Mouse (Mus musculus): ENCODE results near the gene Ankle1. TPM values are rescaled to one million over a fixed set of nuclear protein-coding genes. Genes with fewer than 3 reads are reported as not detected.

Gene Ankle1
- total and polyA plus RNA-seq, 3 experiments: 0.31 TPM; not detected in 2

- Histone ChIP-seq H3K4me3 (no peak overlapping the region), H3K27ac (no peak overlapping the region), H3K79me2 (replicated peaks; ENCODE audit: control insufficient read depth, insufficient read depth, low read length) (no peaks in the 10 kb centered on the region), H3K27me3 (ENCODE audit: control insufficient read depth, insufficient read depth, low read length) (no peaks in the 10 kb centered on the region), H3K4me1 (ENCODE audit: control insufficient read depth, insufficient read depth, low read length) (no peaks in the 10 kb centered on the region), H3K36me3 (ENCODE audit: control insufficient read depth, insufficient read depth, low read length) (no peaks in the 10 kb centered on the region), H3K9ac (ENCODE audit: low read depth, low read length) (no peak overlapping the region)
- WGBS: under 1% methylated on average over 7 of the region's 7 CpGs
- no peak for TF ChIP-seq POLR2A (IDR thresholded peaks at IDR 0.05; ENCODE audit: insufficient read depth, low read depth, low read length)
- peak; percentile 91 for TF ChIP-seq CTCF (IDR thresholded peaks at IDR 0.05)
- DNase-seq: no peak
- intact Hi-C loops (cut with DNase I): loop anchor here (1.0 to 2.0 kb wide), 5 partner anchors 22 to 289 kb away; partner anchors contain the start of genes Abhd8 and Gtpbp3
These were observed 35.6 kb downstream of the Ankle1 start for GRCm38 (mm10) chr8:71441404-71441803.

- Histone ChIP-seq H3K36me3 (ENCODE audit: control insufficient read depth, insufficient read depth, low read length) (no peaks in the 10 kb centered on the region), H3K27me3 (ENCODE audit: control insufficient read depth, insufficient read depth, low read length) (no peaks in the 10 kb centered on the region), H3K27ac (no peak overlapping the region), H3K4me3 (no peak overlapping the region), H3K4me1 (ENCODE audit: control insufficient read depth, insufficient read depth, low read length) (no peaks in the 10 kb centered on the region), H3K9ac (ENCODE audit: low read depth, low read length) (no peak overlapping the region), H3K79me2 (replicated peaks; ENCODE audit: control insufficient read depth, insufficient read depth, low read length) (no peaks in the 10 kb centered on the region)
- TF ChIP-seq EP300 (IDR thresholded peaks at IDR 0.05; ENCODE audit: insufficient read depth, low read depth, low read length) (no peak), POLR2A (IDR thresholded peaks at IDR 0.05; ENCODE audit: insufficient read depth, low read depth, low read length) (no peak), CTCF (IDR thresholded peaks at IDR 0.05) (no peak)
- 70% methylated on average over 7 of the region's 7 CpGs for WGBS
- no peak for DNase-seq
- intact Hi-C loops (cut with DNase I): no loop called here
These were observed 39.3 kb downstream of the Ankle1 start for GRCm38 (mm10) chr8:71445096-71445495.

GRCm38 (mm10) chr8:71451337-71451736 lies 45.5 kb downstream of the Ankle1 start:
- H3K27ac ChIP-seq: no peak overlapping the region
- H3K4me3 ChIP-seq: no peak overlapping the region
- H3K27me3 ChIP-seq (ENCODE audit: control insufficient read depth, insufficient read depth, low read length): no peaks in the 10 kb centered on the region
- no peak for DNase-seq
- H3K4me1 ChIP-seq (ENCODE audit: control insufficient read depth, insufficient read depth, low read length): no peaks in the 10 kb centered on the region
- H3K9ac ChIP-seq (ENCODE audit: low read depth, low read length): no peak overlapping the region
- no peaks in the 10 kb centered on the region for H3K36me3 ChIP-seq (ENCODE audit: control insufficient read depth, insufficient read depth, low read length)
- H3K79me2 ChIP-seq (replicated peaks; ENCODE audit: control insufficient read depth, insufficient read depth, low read length): no peaks in the 10 kb centered on the region
- intact Hi-C loops (cut with DNase I): no loop called here
- 75% methylated on average over 4 of the region's 4 CpGs for WGBS
- TF ChIP-seq EP300 (IDR thresholded peaks at IDR 0.05; ENCODE audit: insufficient read depth, low read depth, low read length): no peak
- TF ChIP-seq CTCF (IDR thresholded peaks at IDR 0.05): no peak
- no peak for TF ChIP-seq POLR2A (IDR thresholded peaks at IDR 0.05; ENCODE audit: insufficient read depth, low read depth, low read length)

- intact Hi-C loops (cut with DNase I): no loop called here
These were observed 46.0 kb downstream of the Ankle1 start for GRCm38 (mm10) chr8:71451777-71452176.

GRCm38 (mm10) chr8:71452669-71453068 lies 46.9 kb downstream of the Ankle1 start:
- 78% methylated on average over 2 of the region's 2 CpGs for WGBS
- Histone ChIP-seq H3K9ac (ENCODE audit: low read depth, low read length) (no peak overlapping the region), H3K4me1 (ENCODE audit: control insufficient read depth, insufficient read depth, low read length) (no peaks in the 10 kb centered on the region), H3K4me3 (no peak overlapping the region), H3K79me2 (replicated peaks; ENCODE audit: control insufficient read depth, insufficient read depth, low read length) (no peaks in the 10 kb centered on the region), H3K36me3 (ENCODE audit: control insufficient read depth, insufficient read depth, low read length) (no peaks in the 10 kb centered on the region), H3K27ac (no peak overlapping the region), H3K27me3 (ENCODE audit: control insufficient read depth, insufficient read depth, low read length) (no peaks in the 10 kb centered on the region)
- no peak for DNase-seq
- intact Hi-C loops (cut with DNase I): no loop called here
- TF ChIP-seq CTCF (IDR thresholded peaks at IDR 0.05): no peak
- no peak for TF ChIP-seq EP300 (IDR thresholded peaks at IDR 0.05; ENCODE audit: insufficient read depth, low read depth, low read length)
- no peak for TF ChIP-seq POLR2A (IDR thresholded peaks at IDR 0.05; ENCODE audit: insufficient read depth, low read depth, low read length)

More at GRCm38 (mm10) chr8:71451777-71452176, 46.0 kb downstream of the Ankle1 start:
- no peaks in the 10 kb centered on the region for H3K79me2 ChIP-seq (replicated peaks; ENCODE audit: control insufficient read depth, insufficient read depth, low read length)
- no peaks in the 10 kb centered on the region for H3K36me3 ChIP-seq (ENCODE audit: control insufficient read depth, insufficient read depth, low read length)
- H3K27me3 ChIP-seq (ENCODE audit: control insufficient read depth, insufficient read depth, low read length): no peaks in the 10 kb centered on the region
- no peaks in the 10 kb centered on the region for H3K4me1 ChIP-seq (ENCODE audit: control insufficient read depth, insufficient read depth, low read length)
- 58% methylated on average over 11 of the region's 11 CpGs for WGBS
- no peak overlapping the region for H3K9ac ChIP-seq (ENCODE audit: low read depth, low read length)
- H3K4me3 ChIP-seq: no peak overlapping the region
- DNase-seq: no peak
- TF ChIP-seq POLR2A (IDR thresholded peaks at IDR 0.05; ENCODE audit: insufficient read depth, low read depth, low read length) (no peak), CTCF (IDR thresholded peaks at IDR 0.05) (no peak), EP300 (IDR thresholded peaks at IDR 0.05; ENCODE audit: insufficient read depth, low read depth, low read length) (no peak)
- no peak overlapping the region for H3K27ac ChIP-seq

- DNase-seq: no peak
- H3K36me3 ChIP-seq (ENCODE audit: control insufficient read depth, insufficient read depth, low read length): no peaks in the 10 kb centered on the region
- H3K9ac ChIP-seq (ENCODE audit: low read depth, low read length): no peak overlapping the region
- intact Hi-C loops (cut with DNase I): no loop called here
- no peaks in the 10 kb centered on the region for H3K4me1 ChIP-seq (ENCODE audit: control insufficient read depth, insufficient read depth, low read length)
- 75% methylated on average over 8 of the region's 8 CpGs for WGBS
- no peak for TF ChIP-seq CTCF (IDR thresholded peaks at IDR 0.05)
- no peak for TF ChIP-seq POLR2A (IDR thresholded peaks at IDR 0.05; ENCODE audit: insufficient read depth, low read depth, low read length)
- TF ChIP-seq EP300 (IDR thresholded peaks at IDR 0.05; ENCODE audit: insufficient read depth, low read depth, low read length): no peak
- H3K79me2 ChIP-seq (replicated peaks; ENCODE audit: control insufficient read depth, insufficient read depth, low read length): no peaks in the 10 kb centered on the region
- H3K4me3 ChIP-seq: no peak overlapping the region
- no peak overlapping the region for H3K27ac ChIP-seq
- H3K27me3 ChIP-seq (ENCODE audit: control insufficient read depth, insufficient read depth, low read length): no peaks in the 10 kb centered on the region
These were observed 48.9 kb downstream of the Ankle1 start for GRCm38 (mm10) chr8:71454668-71455067.
